Mouse (Mus musculus) stomach, postnatal 0 days (tissue): Measurements from ENCODE around the gene Pgap3. TPM values are rescaled to one million over a fixed set of nuclear protein-coding genes. Genes with fewer than 3 reads are reported as not detected.

Source experiments
- ATAC-seq: fragments of 200-750 bp; cut with Nextera tagmentation; 2 replicates; pipeline ENCODE4 v1.8.0; 2017; ENCODE audit not compliant: low FRiP score, low TSS enrichment
- DNase-seq: peaks from one replicate; pipeline ENCODE4 v3.0.0-alpha.2; 2016; ENCODE audit warnings: low spot score
- H3K27ac ChIP-seq: fragments of 300-500 bp; sonication (generic); replicated peaks from 2 replicates; pipeline ENCODE4 v1.5.1; 2014; ENCODE audit warnings: mild to moderate bottlenecking, control low read depth
- H3K27me3 ChIP-seq: fragments of 300-500 bp; sonication (generic); 2 replicates; pipeline ENCODE4 v1.6.1; 2014; ENCODE audit warnings: low read length; ENCODE audit not compliant: control insufficient read depth, insufficient read depth
- H3K36me3 ChIP-seq: fragments of 300-500 bp; sonication (generic); 2 replicates; pipeline ENCODE4 v1.6.1; 2014; ENCODE audit warnings: low read length, mixed read lengths; ENCODE audit not compliant: control insufficient read depth, insufficient read depth
- H3K4me1 ChIP-seq: fragments of 300-500 bp; sonication (generic); replicated peaks from 2 replicates; pipeline ENCODE4 v1.6.1; 2014; ENCODE audit warnings: antibody characterized with exemption; ENCODE audit not compliant: control insufficient read depth, insufficient read depth
- H3K4me2 ChIP-seq: fragments of 300-500 bp; sonication (generic); replicated peaks from 2 replicates; pipeline ENCODE4 v1.6.1; 2014; ENCODE audit warnings: low read depth, mild to moderate bottlenecking, control low read depth, moderate library complexity
- H3K4me3 ChIP-seq: fragments of 300-500 bp; sonication (generic); 2 replicates; pipeline ENCODE4 v1.5.1; 2014; ENCODE audit warnings: low read depth, low read length, control low read depth
- H3K9ac ChIP-seq: fragments of 300-500 bp; sonication (generic); 2 replicates; pipeline ENCODE4 v1.6.1; 2014; ENCODE audit warnings: mild to moderate bottlenecking, low read length, control low read depth, mixed read lengths
- H3K9me3 ChIP-seq: fragments of 300-500 bp; sonication (generic); 2 replicates; pipeline ENCODE4 v1.6.1; 2016; ENCODE audit warnings: low read length; ENCODE audit not compliant: control insufficient read depth
- CTCF ChIP-seq: IDR thresholded peaks from 2 replicates; pipeline ENCODE4 v1.5.1; 2016; ENCODE audit warnings: antibody characterized with exemption, low read depth, mild to moderate bottlenecking, moderate library complexity
- EP300 ChIP-seq: optimal IDR thresholded peaks from 2 replicates; pipeline ENCODE3; 2016; ENCODE audit warnings: antibody characterized with exemption
- WGBS: fragments of 180-500 bp; shearing (Covaris S2); extraction: QIAGEN DNeasy Blood & Tissue Kit; methylation state at CpG from one replicate; pipeline ENCODE4 v1.1.7; 2014; 5-methylcytosine and 5-hydroxymethylcytosine counted together
- polyA plus RNA-seq: library from polyadenylated mRNA; unstranded; fragments of >200 nt; fragmentation: Nextera tagmentation; extraction: Ambion mirVana; gene quantifications from 2 replicates; pipeline ENCODE4 v1.2.1, GENCODE M21; 2015

Gene Pgap3
- polyA plus RNA-seq, 1 experiment from 2014 or later = 11.0 TPM

- Histone ChIP-seq H3K9me3 (no peaks in the 10 kb centered on the region), H3K4me1 (no peaks in the 10 kb centered on the region; the same call in 1 of the 2 replicates), H3K4me2 (peak within 1 kb of the TSS; percentile 55), H3K36me3 (no peaks in the 10 kb centered on the region), H3K27me3 (no peaks in the 10 kb centered on the region), H3K9ac (peak within 1 kb of the TSS; percentile 56), H3K4me3 (peak within 1 kb of the TSS; percentile 47), H3K27ac (peak within 1 kb of the TSS; percentile 87)
- TF ChIP-seq EP300 (no peak), CTCF (no peak)
- DNase-seq (peak; percentile 48), ATAC-seq (peak; percentile 0; the same call in 1 of the 2 replicates)
- WGBS = 16% methylated on average over 5 of the region's 5 CpGs
Observed at GRCm38 (mm10) chr11:98446213-98446561, 45.9 kb upstream of the Pgap3 start, which contains the start of gene Grb7. Grb7 (plus strand) TSS chr11:98446394.

DNA sequence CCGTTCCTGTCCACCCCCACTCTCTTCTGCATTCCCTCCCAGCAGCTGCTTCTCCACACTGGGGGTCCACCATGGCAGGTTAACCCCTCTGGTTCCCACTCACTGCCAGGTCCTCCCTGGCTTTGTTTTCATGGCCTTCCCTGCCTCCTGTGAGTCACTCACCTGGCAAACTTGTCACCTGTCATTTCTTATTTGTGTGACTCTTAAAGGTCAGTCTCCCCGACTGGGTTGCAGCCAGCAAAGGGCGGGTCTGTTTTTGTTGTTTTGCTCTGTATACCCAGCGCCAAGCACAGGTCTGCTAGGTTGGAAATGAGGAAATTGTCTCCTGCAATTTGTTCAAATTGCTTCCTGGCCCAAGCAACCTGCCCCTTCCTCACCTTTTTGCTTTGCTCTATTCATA is 45.4 kb upstream of the Pgap3 start:
- ATAC-seq (peak; percentile 50), DNase-seq (peak; percentile 73)
- no peak for TF ChIP-seq CTCF
- no peak for TF ChIP-seq EP300
- H3K4me2 ChIP-seq = no peak overlapping the region
- H3K27me3 ChIP-seq = no peaks in the 10 kb centered on the region
- 40% methylated on average over 4 of the region's 4 CpGs for WGBS
- peak overlapping the region; percentile 87 for H3K27ac ChIP-seq
- H3K4me3 ChIP-seq = no peak overlapping the region
- no peak overlapping the region for H3K9ac ChIP-seq
- no peaks in the 10 kb centered on the region; the same call in 1 of the 2 replicates for H3K4me1 ChIP-seq
- no peaks in the 10 kb centered on the region for H3K36me3 ChIP-seq
- H3K9me3 ChIP-seq = no peaks in the 10 kb centered on the region

DNA sequence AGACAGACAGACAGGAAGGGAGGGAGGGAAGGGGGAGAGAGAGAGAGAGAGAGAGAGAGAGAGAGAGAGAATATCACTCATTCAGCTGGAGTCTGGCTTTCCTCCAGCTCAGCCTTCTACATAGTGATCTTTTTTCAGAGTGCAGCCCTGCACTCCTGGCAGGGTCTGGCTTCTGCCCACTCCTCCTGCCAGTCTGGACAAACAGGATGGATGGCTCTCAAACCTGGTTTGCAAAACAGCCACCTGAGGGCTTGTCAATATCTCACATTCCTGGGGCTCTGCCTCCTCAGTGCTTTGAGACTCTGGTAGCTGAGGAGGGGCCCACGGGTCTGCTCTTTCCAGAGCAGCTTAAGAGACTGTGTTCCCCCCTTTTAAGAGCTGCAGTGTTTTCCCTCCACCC is 44.9 kb upstream of the Pgap3 start:
- Histone ChIP-seq H3K4me3 (no peak overlapping the region), H3K4me2 (no peak overlapping the region), H3K9me3 (no peaks in the 10 kb centered on the region), H3K36me3 (no peaks in the 10 kb centered on the region), H3K9ac (no peak overlapping the region), H3K27me3 (no peaks in the 10 kb centered on the region), H3K4me1 (no peaks in the 10 kb centered on the region; the same call in 1 of the 2 replicates), H3K27ac (peak overlapping the region; percentile 87)
- TF ChIP-seq EP300 (no peak), CTCF (no peak)
- 15% methylated on average over 1 of the region's 1 CpGs for WGBS
- ATAC-seq (no peak), DNase-seq (no peak)

- DNase-seq (no peak), ATAC-seq (no peak)
- no peak overlapping the region for H3K27ac ChIP-seq
- H3K9ac ChIP-seq = no peak overlapping the region
- H3K4me1 ChIP-seq = no peaks in the 10 kb centered on the region; the same call in 1 of the 2 replicates
- H3K4me3 ChIP-seq = no peak overlapping the region
- no peak overlapping the region for H3K4me2 ChIP-seq
- no peaks in the 10 kb centered on the region for H3K9me3 ChIP-seq
- no peaks in the 10 kb centered on the region for H3K36me3 ChIP-seq
- 96% methylated on average over 1 of the region's 1 CpGs for WGBS
- H3K27me3 ChIP-seq = no peaks in the 10 kb centered on the region
- no peak for TF ChIP-seq CTCF
- no peak for TF ChIP-seq EP300
Observed at GRCm38 (mm10) chr11:98443688-98444087, 43.4 kb upstream of the Pgap3 start.

GRCm38 (mm10) chr11:98438331-98439158 is 38.3 kb upstream of the Pgap3 start, which contains the start of gene Mien1:
Mien1 (minus strand) TSS chr11:98438991.
- Histone ChIP-seq H3K27ac (peak within 1 kb of the TSS; percentile 65), H3K9me3 (no peaks in the 10 kb centered on the region), H3K36me3 (peaks cover 20% of the 10 kb centered on the region), H3K4me3 (peak within 1 kb of the TSS; percentile 64), H3K27me3 (no peaks in the 10 kb centered on the region), H3K9ac (peak within 1 kb of the TSS; percentile 64), H3K4me2 (peak within 1 kb of the TSS; percentile 82), H3K4me1 (no peaks in the 10 kb centered on the region)
- peak; percentile 96 for ATAC-seq
- TF ChIP-seq EP300 (no peak), CTCF (peak; percentile 98)
- peak; percentile 98 for DNase-seq
- WGBS = 1% methylated on average over 43 of the region's 43 CpGs

DNA sequence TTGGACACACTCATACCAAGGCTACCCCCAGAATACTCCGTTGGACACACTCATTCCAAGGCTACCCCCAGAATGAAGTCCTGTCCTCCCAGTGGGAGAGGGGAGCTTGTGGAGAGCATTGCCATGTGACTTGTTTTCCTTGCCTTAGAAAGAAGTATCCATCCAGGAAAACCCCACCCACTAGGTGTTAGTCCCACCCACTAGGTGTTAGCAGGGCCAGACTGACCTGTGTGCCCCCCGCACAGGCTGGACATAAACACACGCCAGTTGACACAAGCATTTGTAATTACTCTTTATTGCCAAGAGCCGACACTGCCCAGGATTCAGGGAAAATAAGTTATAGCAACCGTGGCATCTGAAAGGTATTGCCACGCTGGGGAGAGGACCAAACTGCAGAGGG is 37.2 kb upstream of the Pgap3 start:
- Histone ChIP-seq H3K4me1 (no peaks in the 10 kb centered on the region), H3K4me2 (no peak overlapping the region), H3K27ac (no peak overlapping the region), H3K9ac (no peak overlapping the region), H3K9me3 (no peaks in the 10 kb centered on the region), H3K4me3 (no peak overlapping the region), H3K36me3 (peaks cover 27% of the 10 kb centered on the region), H3K27me3 (no peaks in the 10 kb centered on the region)
- no peak for DNase-seq
- ATAC-seq = no peak
- 64% methylated on average over 6 of the region's 6 CpGs for WGBS
- no peak for TF ChIP-seq EP300
- TF ChIP-seq CTCF = no peak
